Mouse (Mus musculus): ENCODE measurements at regions not wholly inside any gene's neighbourhood (a gene's known extent, or its start where the extent isn't known, plus 50 kb on each side); places are given as distances from the start of the nearest gene placed in this dataset.

- Histone ChIP-seq H3K4me1 (replicated peaks; ENCODE audit: control insufficient read depth, insufficient read depth, low read length) (peaks cover 31% of the 10 kb centered on the region), H3K36me3 (ENCODE audit: control insufficient read depth, insufficient read depth, low read length) (no peaks in the 10 kb centered on the region), H3K27ac (ENCODE audit: control insufficient read depth, insufficient read depth, low read length) (no peak overlapping the region), H3K4me3 (ENCODE audit: control insufficient read depth, insufficient read depth, low read length) (no peak overlapping the region), H3K27me3 (ENCODE audit: control insufficient read depth, insufficient read depth, low read length) (no peaks in the 10 kb centered on the region)
- DNase-seq: no peak
- TF ChIP-seq CTCF (IDR thresholded peaks at IDR 0.05; ENCODE audit: borderline replicate concordance, control insufficient read depth, extremely low read depth, insufficient read depth, low read length, poor library complexity) (no peak), POLR2A (IDR thresholded peaks at IDR 0.05; ENCODE audit: control insufficient read depth, extremely low read depth, insufficient read depth, low read length, poor library complexity) (no peak)
- 92% methylated on average over 5 of the region's 5 CpGs for WGBS
These were observed 185.1 kb upstream of the Klf3 start for GRCm38 (mm10) chr5:64618126-64618525.

GRCm38 (mm10) chr5:64619752-64620151 lies 183.4 kb upstream of the Klf3 start:
- TF ChIP-seq POLR2A (IDR thresholded peaks at IDR 0.05; ENCODE audit: control insufficient read depth, extremely low read depth, insufficient read depth, low read length, poor library complexity): no peak
- no peak for TF ChIP-seq CTCF (IDR thresholded peaks at IDR 0.05; ENCODE audit: borderline replicate concordance, control insufficient read depth, extremely low read depth, insufficient read depth, low read length, poor library complexity)
- WGBS: 93% methylated on average over 5 of the region's 5 CpGs
- H3K27ac ChIP-seq (ENCODE audit: control insufficient read depth, insufficient read depth, low read length): no peak overlapping the region
- no peak overlapping the region for H3K4me3 ChIP-seq (ENCODE audit: control insufficient read depth, insufficient read depth, low read length)
- peaks cover 45% of the 10 kb centered on the region for H3K4me1 ChIP-seq (replicated peaks; ENCODE audit: control insufficient read depth, insufficient read depth, low read length)
- no peaks in the 10 kb centered on the region for H3K27me3 ChIP-seq (ENCODE audit: control insufficient read depth, insufficient read depth, low read length)
- DNase-seq: no peak
- H3K36me3 ChIP-seq (ENCODE audit: control insufficient read depth, insufficient read depth, low read length): no peaks in the 10 kb centered on the region

GRCm38 (mm10) chr5:64620726-64621125 lies 182.5 kb upstream of the Klf3 start:
- TF ChIP-seq POLR2A (IDR thresholded peaks at IDR 0.05; ENCODE audit: control insufficient read depth, extremely low read depth, insufficient read depth, low read length, poor library complexity): no peak
- TF ChIP-seq CTCF (IDR thresholded peaks at IDR 0.05; ENCODE audit: borderline replicate concordance, control insufficient read depth, extremely low read depth, insufficient read depth, low read length, poor library complexity): no peak
- H3K27ac ChIP-seq (ENCODE audit: control insufficient read depth, insufficient read depth, low read length): no peak overlapping the region

GRCm38 (mm10) chr5:64621386-64621785 lies 181.8 kb upstream of the Klf3 start:
- no peaks in the 10 kb centered on the region for H3K27me3 ChIP-seq (ENCODE audit: control insufficient read depth, insufficient read depth, low read length)
- WGBS: 100% methylated on average over 1 of the region's 1 CpGs
- no peak for TF ChIP-seq POLR2A (IDR thresholded peaks at IDR 0.05; ENCODE audit: control insufficient read depth, extremely low read depth, insufficient read depth, low read length, poor library complexity)
- TF ChIP-seq CTCF (IDR thresholded peaks at IDR 0.05; ENCODE audit: borderline replicate concordance, control insufficient read depth, extremely low read depth, insufficient read depth, low read length, poor library complexity): no peak
- H3K4me3 ChIP-seq (ENCODE audit: control insufficient read depth, insufficient read depth, low read length): no peak overlapping the region
- DNase-seq: no peak
- H3K27ac ChIP-seq (ENCODE audit: control insufficient read depth, insufficient read depth, low read length): no peak overlapping the region
- no peaks in the 10 kb centered on the region for H3K36me3 ChIP-seq (ENCODE audit: control insufficient read depth, insufficient read depth, low read length)
- H3K4me1 ChIP-seq (replicated peaks; ENCODE audit: control insufficient read depth, insufficient read depth, low read length): peaks cover 52% of the 10 kb centered on the region

More at GRCm38 (mm10) chr5:64620726-64621125, 182.5 kb upstream of the Klf3 start:
- WGBS: 89% methylated on average over 5 of the region's 5 CpGs
- Histone ChIP-seq H3K27me3 (ENCODE audit: control insufficient read depth, insufficient read depth, low read length) (no peaks in the 10 kb centered on the region), H3K4me1 (replicated peaks; ENCODE audit: control insufficient read depth, insufficient read depth, low read length) (peaks cover 47% of the 10 kb centered on the region), H3K4me3 (ENCODE audit: control insufficient read depth, insufficient read depth, low read length) (no peak overlapping the region), H3K36me3 (ENCODE audit: control insufficient read depth, insufficient read depth, low read length) (no peaks in the 10 kb centered on the region)
- DNase-seq: no peak

GRCm38 (mm10) chr5:64623653-64624052 lies 179.5 kb upstream of the Klf3 start:
- H3K27ac ChIP-seq (ENCODE audit: control insufficient read depth, insufficient read depth, low read length): peak overlapping the region; percentile 90
- DNase-seq: peak; percentile 71
- no peak for TF ChIP-seq POLR2A (IDR thresholded peaks at IDR 0.05; ENCODE audit: control insufficient read depth, extremely low read depth, insufficient read depth, low read length, poor library complexity)
- TF ChIP-seq CTCF (IDR thresholded peaks at IDR 0.05; ENCODE audit: borderline replicate concordance, control insufficient read depth, extremely low read depth, insufficient read depth, low read length, poor library complexity): no peak
- WGBS: 25% methylated on average over 3 of the region's 3 CpGs
- H3K4me1 ChIP-seq (replicated peaks; ENCODE audit: control insufficient read depth, insufficient read depth, low read length): peaks cover 61% of the 10 kb centered on the region
- no peak overlapping the region for H3K4me3 ChIP-seq (ENCODE audit: control insufficient read depth, insufficient read depth, low read length)
- no peaks in the 10 kb centered on the region for H3K27me3 ChIP-seq (ENCODE audit: control insufficient read depth, insufficient read depth, low read length)
- H3K36me3 ChIP-seq (ENCODE audit: control insufficient read depth, insufficient read depth, low read length): no peaks in the 10 kb centered on the region

GRCm38 (mm10) chr5:64624205-64624604 lies 179.0 kb upstream of the Klf3 start:
- H3K4me3 ChIP-seq (ENCODE audit: control insufficient read depth, insufficient read depth, low read length): no peak overlapping the region
- DNase-seq: no peak
- peak overlapping the region; percentile 90 for H3K27ac ChIP-seq (ENCODE audit: control insufficient read depth, insufficient read depth, low read length)
- peaks cover 63% of the 10 kb centered on the region for H3K4me1 ChIP-seq (replicated peaks; ENCODE audit: control insufficient read depth, insufficient read depth, low read length)
- no peaks in the 10 kb centered on the region for H3K36me3 ChIP-seq (ENCODE audit: control insufficient read depth, insufficient read depth, low read length)
- H3K27me3 ChIP-seq (ENCODE audit: control insufficient read depth, insufficient read depth, low read length): no peaks in the 10 kb centered on the region
- no peak for TF ChIP-seq CTCF (IDR thresholded peaks at IDR 0.05; ENCODE audit: borderline replicate concordance, control insufficient read depth, extremely low read depth, insufficient read depth, low read length, poor library complexity)
- no peak for TF ChIP-seq POLR2A (IDR thresholded peaks at IDR 0.05; ENCODE audit: control insufficient read depth, extremely low read depth, insufficient read depth, low read length, poor library complexity)
- 74% methylated on average over 6 of the region's 6 CpGs for WGBS

- DNase-seq: no peak
- WGBS: 64% methylated on average over 4 of the region's 4 CpGs
- H3K27ac ChIP-seq (ENCODE audit: control insufficient read depth, insufficient read depth, low read length): peak overlapping the region; percentile 80
- H3K4me3 ChIP-seq (ENCODE audit: control insufficient read depth, insufficient read depth, low read length): no peak overlapping the region
- no peaks in the 10 kb centered on the region for H3K36me3 ChIP-seq (ENCODE audit: control insufficient read depth, insufficient read depth, low read length)
- no peak for TF ChIP-seq POLR2A (IDR thresholded peaks at IDR 0.05; ENCODE audit: control insufficient read depth, extremely low read depth, insufficient read depth, low read length, poor library complexity)
- no peak for TF ChIP-seq CTCF (IDR thresholded peaks at IDR 0.05; ENCODE audit: borderline replicate concordance, control insufficient read depth, extremely low read depth, insufficient read depth, low read length, poor library complexity)
- peaks cover 67% of the 10 kb centered on the region for H3K4me1 ChIP-seq (replicated peaks; ENCODE audit: control insufficient read depth, insufficient read depth, low read length)
- no peaks in the 10 kb centered on the region for H3K27me3 ChIP-seq (ENCODE audit: control insufficient read depth, insufficient read depth, low read length)
These were observed 177.8 kb upstream of the Klf3 start for GRCm38 (mm10) chr5:64625421-64625820.

Data from thymus, adult 2 months (tissue).